Mouse (Mus musculus): ENCODE data around the gene Ino80.

Gene Ino80

GRCm38 (mm10) chr2:119323866-119324575 is 153.5 kb downstream of the Ino80 start:
- DNase-seq (ENCODE audit: low spot score), result no peak
